Mouse (Mus musculus) lung, postnatal 14 days (tissue): ENCODE measurements around the gene Nemf.
A peak's percentile ranks its signal among the peaks of the same experiment; 100 is the strongest.
"Not testable (repeated sequence)": the region's sequence is repeated elsewhere in the genome, so short reads cannot be mapped to it uniquely, and the experiment has no call there.

Experiments used
- DNase-seq: peaks from one replicate; pipeline ENCODE4 v3.0.0; 2021

Gene Nemf

GRCm38 (mm10) chr12:69356546-69357299 lies at the start of gene Nemf:
TSS of gene Nemf (minus strand) at chr12:69357165.
- DNase-seq: peak; percentile 88

- DNase-seq: no peak
Observed at GRCm38 (mm10) chr12:69402594-69403167, 45.7 kb upstream of the Nemf start.

DNA sequence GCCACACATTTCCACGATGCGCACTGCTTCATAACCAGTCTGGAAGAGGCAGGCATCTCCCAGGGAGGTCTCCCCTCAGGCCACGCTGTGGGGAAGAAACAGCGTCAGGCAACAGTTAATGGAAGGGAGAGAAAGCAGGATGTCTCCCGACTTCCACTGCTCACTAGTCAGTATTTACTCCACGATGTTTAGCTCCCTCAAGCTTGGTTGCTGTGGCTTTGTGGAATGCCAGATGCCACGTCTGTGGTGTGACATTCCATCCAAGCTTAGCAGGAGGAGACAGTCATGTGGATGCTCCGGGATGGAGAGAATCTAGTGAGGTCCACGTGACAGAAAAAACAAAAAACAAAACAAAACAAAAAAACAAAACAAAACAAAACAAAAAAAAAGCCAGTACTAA lies 45.1 kb upstream of the Nemf start:
- DNase-seq: no peak

DNA sequence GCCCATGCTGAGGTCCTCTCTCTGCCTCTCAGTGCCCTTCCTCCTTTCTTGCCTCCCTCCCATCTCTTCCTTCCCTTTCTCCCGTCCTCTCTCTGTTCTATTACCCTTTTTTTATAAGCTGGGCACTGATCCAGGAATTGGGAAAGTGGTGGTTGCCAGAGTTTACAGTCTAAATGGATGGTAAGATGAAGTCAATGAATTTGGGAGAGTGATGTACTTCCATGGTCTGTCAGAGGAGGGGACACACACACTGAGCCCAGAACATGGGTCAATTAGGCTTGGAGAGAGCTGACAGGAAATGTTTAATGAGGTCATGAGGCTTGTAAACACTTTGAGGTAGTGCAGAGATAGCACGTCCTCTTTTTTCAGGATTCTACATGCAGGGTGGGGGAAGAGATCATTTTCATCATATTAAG lies 43.9 kb upstream of the Nemf start:
- DNase-seq: no peak

GRCm38 (mm10) chr12:69400367-69400766 lies 43.4 kb upstream of the Nemf start:
- no peak for DNase-seq

DNA sequence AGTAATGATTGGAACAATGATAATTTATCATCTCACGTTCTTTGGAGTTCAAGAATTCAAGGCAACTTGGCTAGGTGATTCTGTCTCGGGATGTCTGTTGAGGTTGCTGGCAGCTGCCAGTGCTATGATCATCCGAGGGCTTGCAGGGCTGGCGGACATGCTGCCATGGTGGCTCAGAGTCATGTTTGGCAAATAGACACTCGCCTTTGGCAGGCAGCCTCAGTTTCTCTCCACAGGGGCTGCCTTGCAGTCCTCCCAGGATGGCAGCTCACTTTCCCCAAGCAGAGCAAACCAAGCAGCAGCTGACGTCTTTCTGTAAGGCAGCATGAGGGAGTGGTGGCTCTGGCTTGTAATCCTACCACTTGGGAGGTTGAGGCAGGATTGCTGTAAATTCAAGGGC lies 37.5 kb upstream of the Nemf start:
- DNase-seq: no peak

DNA sequence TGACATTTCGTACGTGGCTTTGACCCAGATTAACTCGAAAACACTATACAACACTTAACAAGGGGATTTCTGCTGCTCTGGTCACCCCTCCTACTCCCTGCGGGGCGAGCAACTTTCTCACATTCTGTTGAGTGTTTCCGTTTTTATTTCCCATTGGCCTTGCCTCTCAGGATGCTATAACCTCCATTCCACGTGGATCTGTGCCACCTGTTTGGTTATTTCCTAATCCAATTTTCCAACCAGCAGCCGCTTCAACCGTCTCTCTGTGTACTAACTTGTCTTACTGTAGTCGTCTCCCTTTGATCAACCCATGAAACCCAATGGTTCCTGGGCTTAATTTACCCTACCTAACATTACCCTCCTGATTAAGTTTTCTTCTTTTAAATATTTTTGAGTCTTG lies 36.1 kb upstream of the Nemf start:
- no peak for DNase-seq

DNA sequence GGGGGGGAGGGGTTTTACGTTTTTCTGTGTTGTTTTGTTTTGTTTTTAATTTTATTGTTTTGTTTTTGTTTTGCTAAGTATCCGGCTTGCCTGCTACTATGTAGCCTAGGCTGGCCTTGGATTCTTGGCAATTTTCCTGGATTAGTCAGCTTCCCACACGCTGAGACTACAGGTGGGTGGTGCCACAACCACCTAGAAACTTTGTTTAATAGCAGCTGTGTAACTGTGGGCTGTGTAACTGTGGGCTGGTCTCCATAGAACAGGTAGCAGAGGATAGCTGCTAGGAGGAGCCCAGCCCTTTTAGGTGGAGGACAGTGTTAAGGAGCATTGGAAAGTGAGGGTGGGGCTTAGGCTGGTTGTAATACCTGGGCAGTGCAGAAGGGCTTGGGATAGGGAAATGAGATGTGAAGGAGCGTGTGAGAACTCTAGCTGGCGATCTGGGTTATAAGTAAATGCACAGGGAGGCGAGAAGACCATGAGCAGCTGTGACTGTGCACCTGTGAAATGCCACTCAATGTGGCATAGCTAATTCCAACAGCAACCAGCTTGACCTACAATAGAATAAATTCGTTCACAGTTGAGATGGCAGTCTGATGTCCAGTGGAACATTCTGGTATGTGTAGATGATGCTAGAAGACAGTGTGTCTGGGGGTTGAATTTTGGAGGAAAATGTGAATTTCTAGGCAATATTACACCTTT lies 33.2 kb upstream of the Nemf start:
- no peak for DNase-seq

- no peak for DNase-seq
Observed at GRCm38 (mm10) chr12:69389273-69389938, 32.4 kb upstream of the Nemf start.

DNA sequence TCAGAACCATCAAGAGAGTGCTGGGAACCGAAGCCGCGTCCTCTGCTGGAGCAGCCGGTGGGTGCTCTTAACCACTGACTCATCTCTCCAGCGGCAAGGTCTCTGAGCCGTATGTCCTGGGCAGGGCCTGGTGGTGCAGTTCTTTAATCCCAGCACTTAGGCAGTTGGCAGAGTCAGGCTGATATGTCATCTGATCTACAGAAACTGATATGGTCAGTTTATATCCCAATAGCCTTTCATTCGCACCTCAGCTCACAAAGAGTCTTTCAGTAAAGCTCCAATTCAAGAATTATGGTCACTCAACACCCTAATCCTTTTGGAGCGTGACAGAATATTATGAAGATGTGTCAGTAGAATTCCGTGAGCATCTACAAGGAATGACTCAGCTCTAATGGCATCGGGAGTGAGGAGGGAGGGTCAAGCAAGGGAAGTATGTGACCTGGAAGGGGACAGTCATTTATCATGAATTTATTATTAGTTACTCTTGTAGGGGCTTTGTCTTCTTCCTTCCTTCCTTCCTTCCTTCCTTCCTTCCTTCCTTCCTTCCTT lies 31.4 kb upstream of the Nemf start:
- no peak for DNase-seq

- not testable (repeated sequence) for DNase-seq
Observed at GRCm38 (mm10) chr12:69386281-69386732, 29.3 kb upstream of the Nemf start.

- DNase-seq: no peak
Observed at GRCm38 (mm10) chr12:69385542-69386280, 28.7 kb upstream of the Nemf start.

- DNase-seq: no peak
Observed at GRCm38 (mm10) chr12:69384606-69385005, 27.6 kb upstream of the Nemf start.

DNA sequence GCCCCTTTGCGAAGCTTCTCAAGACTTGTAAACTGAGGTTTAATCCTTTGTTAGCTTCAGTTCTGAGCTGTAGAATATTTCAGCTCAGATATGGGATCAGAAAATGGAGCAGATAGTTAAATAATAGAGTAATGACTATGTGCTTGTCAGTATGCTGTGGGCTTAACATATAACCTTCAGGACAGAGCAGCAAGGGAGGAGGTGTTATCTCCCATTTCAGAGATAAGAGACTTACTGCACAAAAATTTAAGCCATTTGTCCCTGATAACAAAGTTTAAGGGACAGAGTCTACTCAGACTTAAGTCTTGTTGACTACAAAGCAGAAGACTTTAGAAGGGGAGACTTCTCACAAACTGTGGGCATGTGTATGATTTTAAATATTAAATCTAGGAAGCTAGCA lies 25.9 kb upstream of the Nemf start:
- DNase-seq: no peak

DNA sequence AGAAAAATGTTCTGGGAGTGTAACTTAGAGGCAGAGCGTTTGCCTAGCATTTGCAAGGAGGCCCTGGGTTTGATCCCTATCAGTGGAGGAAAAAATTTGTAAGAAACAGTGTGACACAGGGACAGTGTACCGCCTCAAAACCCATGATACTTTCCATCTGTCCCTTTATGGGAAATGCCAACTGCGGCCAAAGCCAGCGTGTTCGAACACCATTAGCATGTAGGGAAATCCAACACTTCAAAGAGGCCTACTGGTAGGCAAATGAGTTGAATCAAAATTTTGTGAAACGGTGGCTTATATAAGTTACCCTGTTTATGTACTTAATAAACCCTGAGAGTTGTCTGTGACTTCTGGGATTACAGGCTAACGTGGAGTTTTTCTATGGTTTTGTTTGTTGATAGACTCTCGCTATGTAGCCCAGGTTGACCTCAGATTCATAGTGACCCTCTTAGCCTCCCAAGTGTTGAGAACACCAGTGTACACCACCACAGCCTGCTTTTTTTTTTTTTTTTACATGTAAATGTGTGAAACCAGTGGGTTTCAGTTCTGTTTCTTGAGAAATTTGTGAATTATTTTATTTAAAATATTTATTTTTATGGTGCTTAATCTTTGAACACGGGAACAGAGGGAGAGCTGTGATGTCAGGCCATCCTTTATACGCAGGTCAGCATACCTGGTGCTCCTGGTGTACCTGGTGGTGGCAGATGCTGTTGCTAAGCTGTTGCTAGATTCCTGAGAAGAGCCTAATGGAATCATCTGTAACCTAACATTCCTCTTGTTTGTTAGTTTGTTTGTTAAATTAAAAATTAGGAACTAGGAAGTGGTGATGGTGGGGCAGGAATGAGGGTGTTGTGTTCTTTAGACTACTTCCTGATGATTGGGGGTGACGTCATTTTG lies 21.8 kb upstream of the Nemf start:
- no peak for DNase-seq

GRCm38 (mm10) chr12:69377636-69378035 lies 20.7 kb upstream of the Nemf start:
- DNase-seq: not testable (repeated sequence)

DNA sequence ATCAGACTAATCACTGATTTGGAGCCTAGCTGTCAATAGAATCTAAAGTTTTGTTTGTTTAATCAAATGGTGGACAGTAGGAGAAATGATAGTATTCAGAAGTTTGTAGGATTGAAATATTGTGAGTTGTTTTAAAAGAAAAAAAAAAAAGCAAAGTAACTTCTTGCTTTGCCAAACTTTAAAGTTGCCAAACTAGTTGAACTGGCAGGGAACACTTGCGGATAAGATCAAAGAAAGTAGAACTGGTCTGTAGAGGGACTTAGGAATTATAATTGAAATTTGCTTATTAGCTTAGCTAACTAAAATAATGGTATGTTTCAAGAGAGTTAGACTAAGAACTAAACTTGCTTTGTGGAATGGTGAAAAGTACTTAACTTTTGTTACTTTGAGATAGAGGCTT lies 20.2 kb upstream of the Nemf start:
- no peak for DNase-seq

DNA sequence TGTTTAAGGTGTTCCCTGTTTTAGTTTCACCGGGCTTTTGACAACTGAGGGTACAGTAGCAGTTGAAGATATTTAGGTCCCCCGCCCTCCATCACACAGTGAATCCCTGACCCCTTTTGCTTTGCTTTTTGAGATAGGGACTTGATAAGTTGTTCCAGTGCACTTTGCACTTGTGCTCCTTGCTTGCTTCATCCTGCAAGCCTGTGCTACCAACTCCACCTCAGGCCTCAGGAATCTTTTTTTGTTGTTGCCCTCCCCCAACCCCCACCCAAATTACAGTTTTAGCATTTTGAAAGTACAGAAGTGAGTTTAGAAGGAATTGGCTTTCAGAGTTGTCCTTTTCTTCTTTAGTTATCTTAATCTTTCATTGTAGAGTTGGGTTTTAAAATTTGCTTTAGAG lies 19.2 kb upstream of the Nemf start:
- DNase-seq: no peak

DNA sequence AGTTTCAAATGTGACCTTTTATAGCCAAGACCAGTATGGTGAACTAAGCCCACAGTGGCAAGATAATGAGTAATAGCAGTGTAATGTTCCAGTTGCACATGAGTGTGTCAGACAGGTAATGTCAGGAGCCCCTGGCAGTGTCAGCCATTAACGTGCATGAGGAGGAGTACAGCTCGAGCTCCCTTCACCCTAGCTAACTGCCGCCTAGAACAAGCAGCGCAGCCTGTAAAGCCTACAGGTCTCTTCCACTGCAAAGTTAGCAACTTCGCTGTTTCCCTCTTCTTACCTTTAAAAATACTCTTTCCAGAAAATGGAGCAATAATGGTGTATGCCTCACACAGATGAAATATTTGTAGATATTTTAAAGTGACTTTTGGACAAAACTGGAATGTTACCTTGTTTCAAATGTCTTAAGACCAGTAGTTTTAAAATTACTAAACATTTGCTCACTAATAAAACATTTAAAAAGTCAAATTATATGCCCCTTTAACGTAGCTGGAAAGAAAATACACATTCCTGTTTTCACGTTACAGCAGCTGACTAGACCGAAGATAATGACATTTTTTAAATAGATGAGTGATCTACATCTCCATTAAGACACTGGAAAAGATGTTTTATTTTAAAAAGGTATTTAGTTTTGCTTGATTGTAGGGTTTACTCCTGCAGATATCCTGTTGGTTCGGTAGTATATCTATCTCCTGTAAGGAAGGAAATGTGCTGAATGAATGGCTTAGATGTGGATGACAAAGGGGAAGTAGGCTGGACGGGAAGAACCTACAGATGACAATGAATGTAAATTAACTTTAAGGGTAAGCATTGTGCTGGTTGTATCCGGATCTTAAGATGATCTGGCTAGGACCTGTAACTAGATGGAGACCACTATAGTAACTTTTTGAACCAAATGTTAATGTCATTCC lies 17.1 kb upstream of the Nemf start:
- DNase-seq: no peak

GRCm38 (mm10) chr12:69372731-69373331 lies 15.9 kb upstream of the Nemf start:
- DNase-seq: peak; percentile 24
